Mouse (Mus musculus) kidney, adult 2 months (tissue): Measurements from ENCODE around the gene Atxn1.

Experiments used
- CTCF ChIP-seq: fragments of 200-500 bp; conservative IDR thresholded peaks from 2 replicates; pipeline ENCODE4 v1.5.1; 2011; ENCODE audit warnings: low read depth, mild to moderate bottlenecking, control low read depth, low read length, moderate library complexity, mixed read lengths; ENCODE audit not compliant: insufficient read depth, insufficient read length
- POLR2A ChIP-seq: fragments of 200-500 bp; IDR thresholded peaks from one replicate; pipeline ENCODE4 v1.6.1; 2011; ENCODE audit warnings: low read depth, low read length, control low read depth

DNA sequence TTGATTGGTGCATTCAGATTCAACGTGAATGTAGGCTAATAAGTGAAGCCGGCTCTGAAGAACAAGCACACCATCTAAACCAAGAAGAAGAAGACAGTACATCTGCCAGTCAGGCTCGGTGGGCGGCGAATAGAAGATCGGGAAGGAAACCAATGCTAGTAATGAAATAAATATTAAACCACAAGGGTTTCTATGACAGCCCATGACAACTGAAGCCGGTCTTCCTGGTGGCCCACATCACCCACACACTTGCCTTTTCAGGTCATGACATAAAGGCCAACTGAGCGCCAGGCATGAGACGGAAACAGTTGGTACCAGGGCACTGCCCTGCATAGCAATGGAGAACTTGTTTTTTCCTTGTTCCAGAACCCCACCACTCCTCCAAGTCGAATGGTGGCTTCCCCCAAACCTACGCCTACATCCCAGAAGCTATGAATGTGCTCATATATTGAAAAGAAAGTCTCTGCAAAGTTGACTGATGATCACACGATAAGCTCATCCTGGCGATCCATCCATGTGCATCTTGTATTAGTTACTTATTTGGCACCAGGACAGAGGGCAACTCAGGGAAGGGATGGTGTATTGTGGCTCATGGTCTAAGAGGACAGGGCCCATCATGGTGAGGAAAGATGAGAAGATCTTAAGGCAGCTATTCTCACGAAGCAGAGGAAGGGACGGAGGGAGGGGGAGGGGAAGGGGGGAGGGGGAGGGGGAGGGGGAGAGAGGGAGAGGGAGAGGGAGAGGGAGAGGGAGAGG is 45.7 kb downstream of the Atxn1 start:
- TF ChIP-seq CTCF (no peak), POLR2A (no peak)
